Mouse (Mus musculus): ENCODE data around the gene 4930452B06Rik. TPM values are rescaled to one million over a fixed set of nuclear protein-coding genes. Genes with fewer than 3 reads are reported as not detected.

The 4930452B06Rik gene
- polyA plus RNA-seq, 2 experiments, result 0.54 to 1.8 TPM

DNA sequence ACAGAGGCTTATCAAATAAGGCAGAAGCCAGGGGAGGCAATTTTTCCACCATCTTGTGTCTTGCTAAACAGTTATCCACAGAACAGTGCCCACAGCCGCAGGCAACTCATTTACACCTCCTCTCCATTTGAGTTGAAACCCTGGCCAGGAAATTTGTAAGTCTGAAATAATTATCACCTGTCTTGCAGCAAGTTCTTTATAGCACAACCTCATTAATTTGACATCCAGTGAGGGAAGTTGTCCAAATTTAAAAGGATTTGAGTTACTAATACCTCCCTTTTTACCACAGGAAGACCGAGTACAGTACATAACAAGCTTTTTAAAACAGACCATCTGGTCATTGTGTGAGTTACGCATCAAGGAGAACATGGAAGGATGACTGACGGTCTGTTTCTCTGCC is 154.8 kb downstream of the 4930452B06Rik start:
- WGBS (ENCODE audit: insufficient replicate concordance), result 59% methylated on average over 4 of the region's 4 CpGs
- Histone ChIP-seq H3K4me3 (ENCODE audit: insufficient read depth in 1 of 2, low read depth in 2 of 2, low read length in 2 of 2) (no peak overlapping the region), H3K27me3 (ENCODE audit: control insufficient read depth, insufficient read depth, low read length) (no peaks in the 10 kb centered on the region), H3K4me1 (replicated peaks; ENCODE audit: control insufficient read depth in 2 of 2, insufficient read depth in 2 of 2, low read length in 1 of 2) (no peaks in the 10 kb centered on the region), H3K27ac (no peak overlapping the region), H3K9ac (replicated peaks) (no peak overlapping the region), H3K36me3 (replicated peaks; ENCODE audit: control insufficient read depth, insufficient read depth, low read depth) (no peaks in the 10 kb centered on the region), H3K9me3 (ENCODE audit: control insufficient read depth, low read length) (no peaks in the 10 kb centered on the region), H3K4me2 (ENCODE audit: low read depth) (no peak overlapping the region)
- TF ChIP-seq CTCF (IDR thresholded peaks at IDR 0.05; ENCODE audit: low read depth), result no peak
- TF ChIP-seq EP300 (IDR thresholded peaks at IDR 0.05; ENCODE audit: low read depth), result no peak
- ATAC-seq (ENCODE audit: insufficient read depth) (no peak), DNase-seq (ENCODE audit: low read depth in 3 of 3, low spot score in 3 of 3) (no peak)

DNA sequence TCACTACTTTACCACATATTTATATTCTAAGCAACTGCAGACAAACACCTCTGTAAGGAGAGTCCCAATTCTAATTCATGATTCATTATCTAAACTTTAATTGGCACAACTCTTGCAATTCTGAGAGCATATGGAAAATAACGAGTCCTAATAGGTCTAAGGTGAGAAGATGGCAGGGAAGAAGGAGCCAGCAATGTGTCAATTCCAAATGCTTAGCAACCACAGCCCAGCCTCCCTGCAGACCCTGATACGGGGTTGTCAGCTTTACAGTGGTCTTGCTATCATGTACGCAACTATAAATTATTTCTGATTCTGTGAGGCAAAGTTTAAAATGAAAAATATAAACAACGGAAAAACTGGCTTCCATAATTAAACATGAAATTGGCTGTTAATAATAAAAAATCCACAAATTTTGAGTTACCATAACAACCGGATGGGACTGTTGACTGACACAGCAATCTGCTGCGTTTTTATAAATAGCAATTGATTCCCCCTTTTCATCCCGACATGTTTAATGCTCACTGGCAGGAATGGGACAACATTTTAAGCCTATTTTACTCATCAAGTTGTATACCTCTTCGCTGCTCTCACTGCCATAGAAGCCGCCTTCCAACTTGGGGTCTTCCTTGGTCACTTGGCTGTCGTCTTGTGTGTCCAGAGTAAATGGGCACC is 155.6 kb downstream of the 4930452B06Rik start:
- Histone ChIP-seq H3K9ac (replicated peaks) (no peak overlapping the region), H3K36me3 (replicated peaks; ENCODE audit: control insufficient read depth, insufficient read depth, low read depth) (no peaks in the 10 kb centered on the region), H3K27ac (no peak overlapping the region), H3K27me3 (ENCODE audit: control insufficient read depth, insufficient read depth, low read length) (no peaks in the 10 kb centered on the region), H3K9me3 (ENCODE audit: control insufficient read depth, low read length) (no peaks in the 10 kb centered on the region), H3K4me1 (replicated peaks; ENCODE audit: control insufficient read depth in 2 of 2, insufficient read depth in 2 of 2, low read length in 1 of 2) (no peaks in the 10 kb centered on the region), H3K4me3 (ENCODE audit: insufficient read depth in 1 of 2, low read depth in 2 of 2, low read length in 2 of 2) (no peak overlapping the region), H3K4me2 (ENCODE audit: low read depth) (no peak overlapping the region)
- no peak for ATAC-seq (ENCODE audit: insufficient read depth)
- DNase-seq (ENCODE audit: low read depth in 3 of 3, low spot score in 3 of 3), result no peak
- whole genome bisulfite sequencing (ENCODE audit: insufficient replicate concordance), result 76% methylated on average over 10 of the region's 10 CpGs
- TF ChIP-seq EP300 (IDR thresholded peaks at IDR 0.05; ENCODE audit: low read depth) (no peak), CTCF (IDR thresholded peaks at IDR 0.05; ENCODE audit: low read depth) (no peak)

- Histone ChIP-seq H3K4me1 (replicated peaks; ENCODE audit: control insufficient read depth in 2 of 2, insufficient read depth in 2 of 2, low read length in 1 of 2) (no peaks in the 10 kb centered on the region), H3K9me3 (ENCODE audit: control insufficient read depth, low read length) (no peaks in the 10 kb centered on the region), H3K27ac (no peak overlapping the region), H3K4me2 (ENCODE audit: low read depth) (no peak overlapping the region), H3K36me3 (replicated peaks; ENCODE audit: control insufficient read depth, insufficient read depth, low read depth) (no peaks in the 10 kb centered on the region), H3K4me3 (ENCODE audit: insufficient read depth in 1 of 2, low read depth in 2 of 2, low read length in 2 of 2) (no peak overlapping the region), H3K9ac (replicated peaks) (no peak overlapping the region), H3K27me3 (ENCODE audit: control insufficient read depth, insufficient read depth, low read length) (no peaks in the 10 kb centered on the region)
- DNase-seq (ENCODE audit: low read depth in 3 of 3, low spot score in 3 of 3), result no peak
- no peak for ATAC-seq (ENCODE audit: insufficient read depth)
- TF ChIP-seq CTCF (IDR thresholded peaks at IDR 0.05; ENCODE audit: low read depth), result no peak
- no peak for TF ChIP-seq EP300 (IDR thresholded peaks at IDR 0.05; ENCODE audit: low read depth)
Measured at GRCm38 (mm10) chr14:8508669-8509068, 157.4 kb downstream of the 4930452B06Rik start.

GRCm38 (mm10) chr14:8504206-8504605 is 161.8 kb downstream of the 4930452B06Rik start:
- H3K9me3 ChIP-seq (ENCODE audit: control insufficient read depth, low read length), result no peaks in the 10 kb centered on the region
- no peak overlapping the region for H3K27ac ChIP-seq
- TF ChIP-seq EP300 (IDR thresholded peaks at IDR 0.05; ENCODE audit: low read depth) (no peak), CTCF (IDR thresholded peaks at IDR 0.05; ENCODE audit: low read depth) (no peak)
- H3K4me1 ChIP-seq (replicated peaks; ENCODE audit: control insufficient read depth in 2 of 2, insufficient read depth in 2 of 2, low read length in 1 of 2), result no peaks in the 10 kb centered on the region
- no peaks in the 10 kb centered on the region for H3K27me3 ChIP-seq (ENCODE audit: control insufficient read depth, insufficient read depth, low read length)
- H3K9ac ChIP-seq (replicated peaks), result no peak overlapping the region
- H3K4me2 ChIP-seq (ENCODE audit: low read depth), result no peak overlapping the region
- DNase-seq (ENCODE audit: low read depth in 3 of 3, low spot score in 3 of 3) (no peak), ATAC-seq (ENCODE audit: insufficient read depth) (no peak)
- H3K36me3 ChIP-seq (replicated peaks; ENCODE audit: control insufficient read depth, insufficient read depth, low read depth), result no peaks in the 10 kb centered on the region
- whole genome bisulfite sequencing (ENCODE audit: insufficient replicate concordance), result 64% methylated on average over 2 of the region's 2 CpGs
- H3K4me3 ChIP-seq (ENCODE audit: insufficient read depth in 1 of 2, low read depth in 2 of 2, low read length in 2 of 2), result no peak overlapping the region

DNA sequence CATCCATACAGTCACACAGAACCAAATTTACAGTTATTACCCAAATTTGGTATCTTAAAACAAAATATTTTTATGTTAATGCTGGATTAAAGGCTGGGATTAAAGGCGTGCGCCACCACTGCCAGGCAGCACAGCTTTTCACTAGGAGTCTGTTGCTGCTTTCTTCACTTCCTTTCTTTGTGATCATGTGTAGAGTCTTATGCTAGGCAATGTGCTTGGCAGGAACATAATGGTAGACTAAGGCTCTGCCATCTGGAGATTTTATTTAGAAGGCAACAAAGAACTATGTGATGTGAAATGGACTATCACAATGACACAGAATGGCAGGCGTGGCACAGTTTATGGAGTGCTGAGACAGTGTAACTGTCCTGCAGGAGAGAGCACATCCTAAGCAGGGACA is 162.7 kb downstream of the 4930452B06Rik start:
- DNase-seq (ENCODE audit: low read depth in 3 of 3, low spot score in 3 of 3), result no peak
- H3K4me3 ChIP-seq (ENCODE audit: insufficient read depth in 1 of 2, low read depth in 2 of 2, low read length in 2 of 2), result no peak overlapping the region
- no peak overlapping the region for H3K27ac ChIP-seq
- no peak for ATAC-seq (ENCODE audit: insufficient read depth)
- H3K9ac ChIP-seq (replicated peaks), result no peak overlapping the region
- H3K9me3 ChIP-seq (ENCODE audit: control insufficient read depth, low read length), result no peaks in the 10 kb centered on the region
- H3K27me3 ChIP-seq (ENCODE audit: control insufficient read depth, insufficient read depth, low read length), result no peaks in the 10 kb centered on the region
- TF ChIP-seq CTCF (IDR thresholded peaks at IDR 0.05; ENCODE audit: low read depth), result no peak
- TF ChIP-seq EP300 (IDR thresholded peaks at IDR 0.05; ENCODE audit: low read depth), result no peak
- H3K4me2 ChIP-seq (ENCODE audit: low read depth), result no peak overlapping the region
- WGBS (ENCODE audit: insufficient replicate concordance), result 72% methylated on average over 3 of the region's 3 CpGs
- H3K4me1 ChIP-seq (replicated peaks; ENCODE audit: control insufficient read depth in 2 of 2, insufficient read depth in 2 of 2, low read length in 1 of 2), result no peaks in the 10 kb centered on the region
- H3K36me3 ChIP-seq (replicated peaks; ENCODE audit: control insufficient read depth, insufficient read depth, low read depth), result no peaks in the 10 kb centered on the region
